Mouse (Mus musculus): ENCODE results near the gene Scn2a.

GRCm38 (mm10) chr2:65722219-65722800 is 101.7 kb downstream of the Scn2a start:
- no peak for TF ChIP-seq POLR2A (IDR thresholded peaks at IDR 0.05; ENCODE audit: low read depth, low read length)
- TF ChIP-seq CTCF (IDR thresholded peaks at IDR 0.05; ENCODE audit: borderline replicate concordance, insufficient read depth, low read length), result no peak
